Mouse (Mus musculus) heart, adult 2 months (tissue): ENCODE results near the gene Frmd5. TPM values are rescaled to one million over a fixed set of nuclear protein-coding genes. Genes with fewer than 3 reads are reported as not detected.

Source experiments
- DNase-seq, 2 experiments: peaks; one replicate each; pipeline ENCODE4 v3.0.0; 2021
- H3K27ac ChIP-seq: fragments of 200-600 bp; 2 replicates; pipeline ENCODE4 v1.8.1; 2022
- H3K27me3 ChIP-seq: fragments of 200-500 bp; 2 replicates; pipeline ENCODE4 v1.6.1; 2012; ENCODE audit warnings: mild to moderate bottlenecking, low read length, inconsistent platforms, mixed read lengths; ENCODE audit not compliant: control insufficient read depth, insufficient read depth
- H3K36me3 ChIP-seq: fragments of 200-500 bp; 2 replicates; pipeline ENCODE4 v1.6.1; 2012; ENCODE audit warnings: low read length, inconsistent platforms; ENCODE audit not compliant: control insufficient read depth, insufficient read depth
- H3K4me1 ChIP-seq: fragments of 200-500 bp; 2 replicates; pipeline ENCODE4 v1.6.1; 2011; ENCODE audit warnings: low read length; ENCODE audit not compliant: control insufficient read depth, insufficient read depth
- H3K4me3 ChIP-seq: fragments of 200-600 bp; 2 replicates; pipeline ENCODE4 v1.8.1; 2022
- H3K79me2 ChIP-seq: fragments of 200-500 bp; replicated peaks from 2 replicates; pipeline ENCODE4 v1.6.1; 2012; ENCODE audit warnings: mild to moderate bottlenecking, inconsistent platforms, low read length, moderate library complexity, mixed read lengths; ENCODE audit not compliant: control insufficient read depth, insufficient read depth
- H3K9ac ChIP-seq: fragments of 200-500 bp; 2 replicates; pipeline ENCODE4 v1.6.1; 2012; ENCODE audit warnings: low read depth, mild to moderate bottlenecking, control low read depth, inconsistent platforms, low read length, mixed read lengths
- CTCF ChIP-seq: fragments of 200-600 bp; IDR thresholded peaks from 2 replicates; pipeline ENCODE4 v1.8.1; 2022; ENCODE audit warnings: antibody characterized with exemption, mild to moderate bottlenecking, moderate library complexity
- EP300 ChIP-seq: fragments of 200-500 bp; IDR thresholded peaks from 2 replicates; pipeline ENCODE4 v1.6.1; 2011; ENCODE audit warnings: low read depth, low read length, control low read depth; ENCODE audit not compliant: insufficient read depth
- POLR2A ChIP-seq: fragments of 200-500 bp; IDR thresholded peaks from 2 replicates; pipeline ENCODE4 v1.6.1; 2011; ENCODE audit warnings: mild to moderate bottlenecking, low read depth, low read length, control low read depth; ENCODE audit not compliant: insufficient read depth
- WGBS: fragments of 180-500 bp; shearing (Covaris S2); methylation state at CpG from one replicate; pipeline ENCODE4 v1.1.7; 2018; 5-methylcytosine and 5-hydroxymethylcytosine counted together
- intact Hi-C: fragments of 180-260 bp; cut with DNase I; formaldehyde crosslinking; loops from one replicate; pipeline ENCODE4 v1.15.1; 2025
- polyA plus RNA-seq: library from polyadenylated mRNA; depleted of rRNA; stranded (reverse); fragments of >200 nt; gene quantifications from 2 replicates; pipeline ENCODE4 v1.2.3, GENCODE M21; 2012
- total RNA-seq, 2 experiments: library from RNA; stranded (reverse); gene quantifications; 2 replicates each; pipeline ENCODE4 v1.2.3; 2021

Frmd5 gene
- total and polyA plus RNA-seq, 3 experiments, result 124 to 245 (median 197) TPM

- DNase-seq, result no peak
- 21% methylated on average over 13 of the region's 13 CpGs for WGBS
- peaks cover 2% of the 10 kb centered on the region for H3K4me1 ChIP-seq
- TF ChIP-seq EP300 (no peak), POLR2A (no peak), CTCF (no peak)
- no peaks in the 10 kb centered on the region for H3K27me3 ChIP-seq
- no peak overlapping the region for H3K4me3 ChIP-seq
- intact Hi-C loops, result no loop called here
- no peak overlapping the region for H3K27ac ChIP-seq
- no peak overlapping the region for H3K9ac ChIP-seq
- H3K36me3 ChIP-seq, result no peaks in the 10 kb centered on the region
- no peaks in the 10 kb centered on the region for H3K79me2 ChIP-seq
These were observed 19.1 kb downstream of the Frmd5 start for GRCm38 (mm10) chr2:121787767-121788166.

- 26% methylated on average over 7 of the region's 7 CpGs for WGBS
- H3K4me3 ChIP-seq, result no peak overlapping the region
- intact Hi-C loops, result no loop called here
These were observed 19.6 kb downstream of the Frmd5 start for GRCm38 (mm10) chr2:121787271-121787670.

GRCm38 (mm10) chr2:121776219-121776618, 30.7 kb downstream of the Frmd5 start:
- Histone ChIP-seq H3K27me3 (no peaks in the 10 kb centered on the region), H3K4me1 (no peaks in the 10 kb centered on the region), H3K4me3 (no peak overlapping the region), H3K9ac (no peak overlapping the region), H3K79me2 (no peaks in the 10 kb centered on the region), H3K27ac (no peak overlapping the region), H3K36me3 (no peaks in the 10 kb centered on the region)
- no peak for TF ChIP-seq CTCF
- no peak for TF ChIP-seq EP300
- no peak for TF ChIP-seq POLR2A
- DNase-seq, result no peak
- WGBS, result 75% methylated on average over 7 of the region's 7 CpGs
- intact Hi-C loops, result no loop called here

More at GRCm38 (mm10) chr2:121787271-121787670, 19.6 kb downstream of the Frmd5 start:
- H3K9ac ChIP-seq, result no peak overlapping the region
- H3K27ac ChIP-seq, result no peak overlapping the region
- TF ChIP-seq POLR2A (no peak), EP300 (no peak)
- no peaks in the 10 kb centered on the region for H3K79me2 ChIP-seq
- H3K36me3 ChIP-seq, result no peaks in the 10 kb centered on the region
- H3K4me1 ChIP-seq, result peaks cover 2% of the 10 kb centered on the region
- no peak for DNase-seq
- no peaks in the 10 kb centered on the region for H3K27me3 ChIP-seq

- no peaks in the 10 kb centered on the region for H3K4me1 ChIP-seq
- no peak for TF ChIP-seq EP300
- TF ChIP-seq POLR2A, result no peak
- TF ChIP-seq CTCF, result no peak
- no peak overlapping the region for H3K4me3 ChIP-seq
- H3K27ac ChIP-seq, result no peak overlapping the region
- H3K27me3 ChIP-seq, result no peaks in the 10 kb centered on the region
- intact Hi-C loops, result no loop called here
- no peaks in the 10 kb centered on the region for H3K79me2 ChIP-seq
- no peaks in the 10 kb centered on the region for H3K36me3 ChIP-seq
- H3K9ac ChIP-seq, result no peak overlapping the region
- 86% methylated on average over 5 of the region's 5 CpGs for WGBS
- no peak for DNase-seq
These were observed 42.0 kb downstream of the Frmd5 start for GRCm38 (mm10) chr2:121764851-121765250.

GRCm38 (mm10) chr2:121761861-121762260, 45.0 kb downstream of the Frmd5 start:
- no peak for DNase-seq
- no peaks in the 10 kb centered on the region for H3K36me3 ChIP-seq
- TF ChIP-seq CTCF (no peak), EP300 (no peak), POLR2A (no peak)
- no peaks in the 10 kb centered on the region for H3K27me3 ChIP-seq
- no peaks in the 10 kb centered on the region for H3K79me2 ChIP-seq
- intact Hi-C loops, result no loop called here
- WGBS, result 91% methylated on average over 5 of the region's 5 CpGs
- no peak overlapping the region for H3K4me3 ChIP-seq
- no peak overlapping the region for H3K9ac ChIP-seq
- no peaks in the 10 kb centered on the region for H3K4me1 ChIP-seq
- H3K27ac ChIP-seq, result no peak overlapping the region

- no peak for TF ChIP-seq CTCF
- TF ChIP-seq EP300, result no peak
- no peak for TF ChIP-seq POLR2A
- Histone ChIP-seq H3K27ac (no peak overlapping the region), H3K4me3 (no peak overlapping the region), H3K4me1 (no peaks in the 10 kb centered on the region), H3K27me3 (no peaks in the 10 kb centered on the region), H3K9ac (no peak overlapping the region), H3K79me2 (no peaks in the 10 kb centered on the region), H3K36me3 (no peaks in the 10 kb centered on the region)
- no peak for DNase-seq
- 72% methylated on average over 11 of the region's 11 CpGs for WGBS
- intact Hi-C loops, result no loop called here
These were observed 45.5 kb downstream of the Frmd5 start for GRCm38 (mm10) chr2:121761281-121761795.
